Mouse (Mus musculus): ENCODE results near the gene Tnfsf4.

Gene Tnfsf4

GRCm38 (mm10) chr1:161452250-161452649 is 57.0 kb downstream of the Tnfsf4 start:
- DNase-seq (ENCODE audit: low read depth, low spot score): no peak

GRCm38 (mm10) chr1:161463388-161464085 is 68.3 kb downstream of the Tnfsf4 start:
- DNase-seq (ENCODE audit: low read depth, low spot score): peak; percentile 35

Measured in forelimb bud, embryonic 11.5 days (tissue).